Mouse (Mus musculus): ENCODE results near the gene Hip1r.

The Hip1r gene

DNA sequence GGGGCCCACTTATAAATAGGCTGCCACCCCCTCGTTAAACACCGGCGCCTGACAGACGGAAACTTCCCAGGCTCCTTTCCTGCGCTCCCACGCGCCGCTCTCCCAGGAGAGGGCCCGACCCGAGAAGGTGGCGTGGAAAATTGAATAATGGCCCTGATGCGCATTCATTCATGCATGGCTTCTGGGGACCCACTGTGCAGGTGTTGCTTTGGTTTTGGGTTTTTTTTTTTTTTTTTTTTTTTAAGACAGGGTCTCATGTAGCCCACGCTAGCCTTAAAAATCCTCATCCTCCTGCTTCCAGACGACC is 704 bp downstream of the Hip1r start:
- DNase-seq (ENCODE audit: low read depth): no peak

DNA sequence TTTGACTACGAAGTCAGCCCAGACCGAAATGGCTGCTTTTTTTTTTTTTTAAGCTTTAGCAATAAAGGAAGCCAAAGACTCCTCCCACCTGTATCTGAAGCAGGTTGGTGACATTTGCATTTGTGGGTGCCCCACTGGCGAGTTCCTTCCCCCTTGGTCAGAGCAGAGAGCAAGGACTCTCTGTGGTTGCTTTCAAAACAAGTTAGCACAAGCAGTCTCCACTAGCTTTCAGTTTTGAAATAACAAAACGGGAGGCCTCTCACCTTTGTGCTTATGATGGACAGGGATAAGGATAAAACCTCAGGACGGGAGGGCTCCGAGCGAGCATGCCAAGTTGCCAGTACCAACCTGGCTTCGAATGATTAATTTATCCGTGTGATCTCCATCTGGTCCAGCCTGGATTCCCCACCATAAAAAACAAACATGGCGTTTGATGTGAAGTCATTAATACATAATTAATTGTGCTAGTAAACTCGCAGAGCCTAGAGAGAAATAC is 1.2 kb downstream of the Hip1r start:
- no peak for DNase-seq (ENCODE audit: low read depth)

DNA sequence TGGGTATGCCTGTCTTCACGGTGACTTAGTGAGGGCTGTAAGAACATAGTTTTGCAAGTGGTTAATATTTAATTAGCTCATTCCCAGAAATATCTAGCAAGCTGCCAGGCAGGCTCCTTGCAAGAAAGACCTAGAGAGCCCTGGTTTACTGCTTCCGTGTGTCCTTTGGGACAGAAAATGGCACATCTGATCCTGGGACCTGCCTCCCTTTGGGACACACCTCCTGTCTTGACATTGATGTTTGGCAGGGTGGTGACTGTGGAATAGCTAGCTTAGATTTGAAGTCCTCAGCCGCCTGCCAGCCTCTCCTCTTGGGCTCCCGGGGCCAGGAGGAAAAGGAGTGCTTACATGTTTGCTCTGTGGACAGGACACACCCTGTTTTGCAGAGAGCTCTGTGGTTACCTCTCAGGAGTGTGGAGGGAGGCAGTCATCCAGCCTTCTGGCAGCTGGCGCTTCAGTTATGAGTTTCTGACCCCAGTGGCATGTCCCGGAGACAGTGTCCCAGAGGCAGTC is 2.3 kb downstream of the Hip1r start:
- no peak for DNase-seq (ENCODE audit: low read depth)

DNA sequence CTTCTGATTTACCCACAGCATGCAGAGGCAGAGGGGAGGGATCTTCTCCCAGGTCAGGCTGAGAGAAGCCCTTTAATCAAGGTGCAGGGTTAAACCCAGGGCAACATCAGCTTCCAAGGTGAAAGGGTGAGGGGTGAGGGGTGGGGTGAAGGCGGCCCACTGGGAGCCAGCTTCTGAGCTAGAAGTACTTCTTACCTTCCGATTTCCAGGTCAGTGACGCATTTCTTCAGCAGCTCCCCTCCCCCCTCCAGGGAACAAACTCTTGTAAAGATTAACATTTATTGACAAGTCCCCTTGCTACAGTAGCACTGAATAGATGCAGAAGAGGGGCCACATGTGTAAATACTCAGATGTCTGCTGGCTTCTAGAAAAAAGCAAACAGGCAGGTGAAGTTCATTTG is 3.8 kb downstream of the Hip1r start:
- no peak for DNase-seq (ENCODE audit: low read depth)

DNA sequence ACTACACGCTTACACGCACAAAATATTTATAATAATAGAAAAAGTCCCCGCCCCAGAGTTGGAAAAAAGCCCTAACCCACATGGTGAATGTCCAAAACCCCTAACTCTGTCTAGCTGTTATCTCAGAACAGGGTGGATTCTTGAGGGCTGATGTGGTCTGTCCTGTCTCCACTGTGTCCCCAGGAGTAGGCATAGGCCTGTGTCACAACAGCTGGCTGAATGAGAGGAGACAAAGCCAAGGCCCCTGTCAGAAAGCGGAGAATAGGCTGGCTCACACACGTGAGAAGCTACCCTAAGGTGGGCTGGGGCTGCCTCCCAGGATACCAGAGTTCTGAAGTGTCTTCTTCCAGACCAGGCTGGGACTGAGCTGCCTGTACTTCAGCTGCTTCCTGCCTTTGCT is 4.7 kb downstream of the Hip1r start:
- no peak for DNase-seq (ENCODE audit: low read depth)

DNA sequence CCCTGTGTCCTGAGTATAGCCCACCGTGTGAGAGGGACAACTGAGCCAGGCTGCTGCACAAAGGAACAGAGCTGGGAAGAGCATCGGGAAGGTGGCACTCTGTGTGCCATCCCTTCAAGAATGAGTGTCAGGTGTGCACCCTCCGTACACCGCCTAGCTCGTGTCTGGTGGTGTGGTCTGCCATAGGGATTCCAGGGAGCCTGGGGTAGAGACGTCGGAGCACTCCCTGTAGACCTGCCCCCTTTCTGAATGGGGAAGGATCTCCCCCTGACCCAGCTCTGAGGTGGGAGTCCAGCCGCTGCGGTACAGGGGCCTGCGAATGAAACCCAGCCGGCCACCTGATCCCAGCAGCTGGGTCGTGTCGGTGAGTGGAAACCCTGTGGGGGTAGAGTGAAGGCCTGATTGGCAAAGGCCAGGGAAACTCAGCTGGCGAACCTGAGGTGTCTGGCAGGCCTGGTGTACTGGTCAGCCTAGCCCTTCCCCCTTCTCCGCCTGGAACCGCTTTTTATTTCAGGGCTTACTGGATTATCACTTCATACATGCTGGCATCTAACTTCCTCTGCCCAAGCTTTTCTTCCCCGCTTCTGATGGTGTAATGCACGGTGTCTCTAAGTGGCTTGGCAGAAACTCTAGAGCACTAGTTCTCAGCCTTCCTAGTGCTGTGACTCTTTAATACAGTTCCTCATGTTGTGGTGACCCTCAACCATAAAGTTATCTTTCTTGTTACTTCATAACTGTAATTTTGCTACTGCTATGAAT is 6.0 kb downstream of the Hip1r start:
- no peak for DNase-seq (ENCODE audit: low read depth)

DNA sequence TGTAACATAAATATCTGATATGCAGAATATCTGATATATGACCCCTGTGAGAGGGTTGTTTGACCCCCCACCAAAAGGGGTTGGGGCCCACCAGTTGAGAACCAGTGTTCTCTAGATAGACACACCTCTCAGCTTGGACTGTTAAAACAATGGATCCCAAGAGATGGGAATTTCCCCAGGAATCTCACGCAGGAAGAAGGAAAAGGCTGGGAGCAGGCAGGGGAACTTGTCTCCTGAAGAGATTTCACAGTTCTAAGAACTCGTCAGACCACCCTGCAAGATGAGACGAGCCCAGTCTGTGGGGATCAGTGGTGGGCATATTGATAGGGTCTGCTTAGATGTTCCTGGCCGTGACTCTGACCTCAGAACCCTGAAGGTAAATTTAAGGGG is 6.5 kb downstream of the Hip1r start:
- no peak for DNase-seq (ENCODE audit: low read depth)

DNA sequence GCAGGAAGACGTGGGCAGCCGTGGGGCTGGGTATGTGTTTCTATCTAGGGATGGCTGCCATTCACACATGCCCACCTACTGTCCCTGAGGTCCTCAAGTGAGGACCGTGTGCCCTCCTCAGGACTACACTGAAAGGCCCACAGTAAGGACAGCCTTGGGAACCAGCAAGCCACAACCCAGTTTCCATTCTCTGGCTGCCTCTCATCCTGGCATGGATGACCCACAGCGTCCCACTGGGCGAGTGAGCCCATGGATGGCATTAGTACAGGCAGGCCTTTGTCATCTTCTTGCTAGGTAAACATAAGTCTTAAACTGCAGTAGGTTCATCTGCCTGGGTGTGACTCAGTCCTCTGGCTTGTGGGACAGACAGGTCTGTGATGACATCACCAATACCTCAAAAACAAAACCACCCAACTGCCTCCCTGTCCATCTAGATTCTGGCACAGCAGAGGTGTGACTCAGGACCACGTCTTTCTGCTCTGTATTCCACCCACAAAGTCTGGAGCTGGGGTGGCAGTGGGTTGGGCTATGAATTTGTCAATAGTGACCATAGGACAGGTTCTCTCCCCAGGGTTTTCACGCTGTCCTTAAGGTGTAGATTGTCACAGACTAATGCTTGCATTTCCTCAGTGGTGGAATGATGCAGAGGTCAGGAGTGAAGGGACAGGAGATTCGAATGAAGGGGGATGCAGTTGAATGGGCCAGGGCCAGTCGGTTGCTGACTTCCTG is 7.3 kb downstream of the Hip1r start:
- no peak for DNase-seq (ENCODE audit: low read depth)

DNA sequence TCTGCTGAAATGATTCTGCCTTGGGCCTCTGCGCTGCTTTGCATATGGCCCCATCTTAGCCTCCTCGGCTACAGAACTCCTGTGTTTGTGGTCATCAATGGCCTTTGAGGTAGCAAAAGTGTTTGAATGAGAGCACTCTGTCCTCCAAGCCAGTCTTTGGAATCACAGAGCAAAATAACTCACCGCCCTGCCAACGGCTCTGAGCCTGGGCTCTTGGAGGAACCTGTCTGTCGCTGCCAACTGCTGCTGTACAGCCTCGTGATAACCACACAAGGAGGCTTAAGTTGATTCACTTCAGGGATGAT is 7.8 kb downstream of the Hip1r start:
- no peak for DNase-seq (ENCODE audit: low read depth)

DNA sequence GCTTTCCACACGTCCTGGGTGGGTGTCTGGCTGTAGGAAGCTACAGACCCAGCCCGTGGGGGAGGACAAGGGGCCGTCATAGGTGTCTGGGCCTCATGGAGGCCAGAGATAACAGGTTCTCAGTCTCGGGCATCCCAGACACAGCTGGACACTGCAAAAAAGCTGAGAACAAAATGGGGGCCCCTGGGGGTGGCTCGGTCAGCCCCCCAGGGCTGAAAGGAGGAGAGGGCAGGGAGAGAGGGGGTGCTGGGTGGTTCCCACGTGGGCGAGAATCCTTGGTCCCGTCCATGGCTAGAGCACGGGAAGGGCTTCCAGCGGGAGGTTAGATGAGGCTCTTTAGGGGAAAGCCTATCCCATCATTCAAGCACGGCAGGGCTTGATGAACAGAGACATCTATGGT is 9.4 kb downstream of the Hip1r start:
- no peak for DNase-seq (ENCODE audit: low read depth)

DNA sequence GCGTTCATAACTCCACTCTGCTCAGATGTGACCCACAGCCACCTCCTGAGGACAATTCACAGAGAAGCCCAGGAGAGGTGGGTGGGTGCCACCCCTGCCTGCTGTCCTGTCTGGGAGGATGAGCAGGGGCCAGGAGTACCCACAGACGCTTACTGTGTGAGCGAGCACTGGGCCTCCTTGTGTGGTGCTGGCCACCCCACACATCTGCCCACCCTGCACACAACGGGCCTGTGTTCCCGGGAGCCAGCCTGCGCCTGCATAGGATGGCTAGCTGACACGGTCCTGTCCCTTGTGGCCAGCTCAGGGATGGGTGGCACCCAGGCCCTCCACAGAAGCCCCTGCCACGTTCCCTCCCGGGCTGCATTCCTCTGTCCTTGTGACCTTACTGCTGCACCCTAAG is 12.0 kb downstream of the Hip1r start:
- DNase-seq (ENCODE audit: low read depth): no peak

DNA sequence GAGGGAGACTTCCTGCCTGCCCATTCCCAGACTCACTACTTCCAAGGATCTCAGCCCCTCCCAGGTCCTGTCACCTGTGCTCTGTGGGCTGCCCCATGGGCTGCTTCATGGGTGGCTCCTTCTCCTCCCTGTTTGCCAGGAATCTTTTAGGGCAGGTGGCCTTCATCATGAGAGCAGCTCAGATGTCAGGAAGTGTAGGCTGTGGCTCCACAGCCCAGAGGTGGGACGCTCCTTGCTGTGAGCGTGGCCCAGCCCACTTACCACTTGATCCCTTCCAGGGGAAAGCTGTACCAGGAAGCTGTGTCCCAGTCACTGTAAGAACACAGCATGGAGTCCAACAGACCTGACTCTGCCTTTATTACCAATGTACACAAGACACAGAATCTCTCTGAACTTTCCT is 13.5 kb downstream of the Hip1r start:
- DNase-seq (ENCODE audit: low read depth): no peak

DNA sequence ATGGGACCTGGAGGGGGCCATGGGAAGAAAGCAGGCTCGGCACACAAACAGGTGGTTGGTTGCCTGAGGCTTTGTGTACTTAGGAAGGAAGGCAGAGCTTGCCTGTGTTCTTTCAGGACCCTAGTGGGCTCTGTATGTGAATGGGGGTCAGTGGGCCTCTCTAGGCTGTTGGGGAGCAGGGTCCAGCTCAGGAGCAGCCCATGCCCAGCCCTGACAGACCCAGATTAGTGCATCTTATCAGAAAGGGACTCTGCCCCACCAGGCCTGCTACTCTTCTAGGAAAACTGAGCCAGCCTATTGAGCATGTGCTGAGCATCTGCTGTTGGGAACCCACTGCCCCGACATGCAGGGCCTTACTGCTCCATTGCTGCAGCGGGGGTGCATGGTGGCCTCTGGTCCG is 14.1 kb downstream of the Hip1r start:
- DNase-seq (ENCODE audit: low read depth): no peak

DNA sequence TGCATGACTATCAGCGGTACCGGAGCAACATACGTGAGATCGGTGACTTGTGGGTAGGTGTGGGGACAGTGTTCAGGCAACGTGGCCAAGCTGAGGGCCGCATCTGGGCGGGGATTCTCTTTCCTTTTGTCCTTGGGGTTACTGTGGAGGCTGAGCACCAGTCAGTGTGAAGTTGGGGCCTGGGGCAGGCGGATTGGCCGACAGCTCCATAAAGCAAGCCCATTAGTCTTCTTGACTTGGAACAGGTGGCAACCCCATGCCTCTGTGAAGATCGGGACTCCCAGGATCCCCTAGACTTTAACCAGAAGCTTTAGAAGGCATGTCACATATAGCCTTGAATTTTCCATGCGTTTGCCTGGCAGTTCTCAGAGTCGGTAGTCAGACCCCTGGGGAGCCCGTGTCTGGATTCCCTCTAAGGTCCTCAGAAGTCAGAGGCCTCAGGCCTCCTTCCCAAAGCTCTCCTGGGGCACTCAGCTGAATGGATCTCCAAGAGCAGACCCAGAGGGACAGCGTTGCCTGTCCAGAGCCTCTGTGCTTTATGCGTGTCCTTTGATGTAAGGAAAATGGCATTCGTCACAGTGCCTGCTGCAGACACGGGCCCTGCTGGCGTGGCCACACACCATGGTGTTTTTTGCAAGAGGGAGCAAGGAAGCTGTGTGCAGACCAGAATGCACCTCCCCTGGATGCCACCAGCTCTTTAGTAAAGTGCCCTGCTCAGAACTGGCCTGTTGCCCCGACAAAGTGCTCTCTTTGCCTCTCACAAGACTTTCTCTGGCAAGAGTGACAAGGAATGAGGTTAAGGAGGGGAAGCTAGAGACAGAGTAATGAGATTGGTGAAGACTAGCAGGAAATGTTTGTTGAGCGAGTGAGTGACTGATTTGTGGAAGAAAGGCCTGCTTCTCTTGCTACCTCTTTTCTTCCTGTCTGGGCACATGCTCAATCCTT is 16.8 kb downstream of the Hip1r start:
- no peak for DNase-seq (ENCODE audit: low read depth)

DNA sequence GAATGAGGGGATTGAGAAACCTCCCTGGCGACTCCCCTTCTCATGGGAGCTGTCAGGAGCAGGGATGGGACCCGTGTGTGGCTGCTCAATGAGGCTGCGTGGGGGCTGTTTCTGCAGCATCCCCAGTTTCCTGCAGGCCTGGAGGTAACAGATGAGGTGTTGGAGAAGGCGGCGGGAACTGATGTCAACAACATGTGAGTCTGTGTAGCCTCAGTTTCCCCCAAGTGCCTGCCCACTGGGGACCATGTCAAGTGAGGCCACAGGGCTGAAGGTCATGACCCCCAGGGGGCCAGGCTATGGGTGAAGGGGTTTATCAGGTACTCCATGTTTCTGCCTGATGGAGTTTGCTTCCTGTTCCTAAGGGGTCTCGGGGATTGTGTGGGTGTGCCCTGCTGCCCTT is 17.9 kb downstream of the Hip1r start:
- no peak for DNase-seq (ENCODE audit: low read depth)

DNA sequence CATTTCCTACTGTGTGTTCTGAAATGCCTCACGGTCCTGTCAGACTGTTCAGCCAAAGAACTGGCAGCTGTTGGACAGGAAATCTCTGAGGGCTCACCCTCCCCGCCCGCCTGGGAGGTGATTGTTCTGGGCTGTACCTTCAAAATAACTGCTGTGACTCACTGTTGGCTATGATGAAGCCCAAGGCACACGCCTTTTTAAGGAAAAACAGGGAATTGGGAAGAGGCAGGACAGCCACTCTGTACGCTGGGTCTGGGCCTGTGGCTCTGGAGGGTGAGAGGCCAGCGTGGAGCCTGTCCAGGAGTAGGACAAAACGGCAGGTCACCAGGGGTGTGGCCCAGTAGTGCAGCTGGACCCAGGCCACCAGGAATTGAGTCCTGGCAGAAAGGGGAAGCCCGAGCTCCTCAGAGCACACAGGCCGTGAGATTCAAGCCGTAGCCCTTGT is 18.8 kb downstream of the Hip1r start:
- DNase-seq (ENCODE audit: low read depth): no peak

DNA sequence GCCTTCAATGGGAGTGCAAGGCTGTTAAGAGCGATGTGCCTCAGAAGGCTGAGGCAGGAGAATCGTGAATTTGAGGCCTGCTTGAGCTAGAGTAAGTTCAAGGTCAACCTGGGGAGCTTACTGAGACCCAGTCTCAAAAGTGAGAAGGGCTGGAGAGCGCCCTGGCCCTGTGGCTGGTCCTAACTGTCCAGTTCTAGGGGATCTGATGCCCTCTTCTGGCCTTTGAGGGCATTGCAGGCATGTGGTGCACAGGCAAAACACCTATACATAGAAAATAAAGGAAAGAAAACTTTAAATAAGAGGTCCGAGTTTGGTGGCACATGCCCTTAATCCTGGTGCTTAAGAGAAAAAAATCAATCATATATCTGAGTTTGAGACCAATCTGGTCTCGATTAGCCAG is 19.4 kb downstream of the Hip1r start:
- peak; percentile 67 for DNase-seq (ENCODE audit: low read depth)

DNA sequence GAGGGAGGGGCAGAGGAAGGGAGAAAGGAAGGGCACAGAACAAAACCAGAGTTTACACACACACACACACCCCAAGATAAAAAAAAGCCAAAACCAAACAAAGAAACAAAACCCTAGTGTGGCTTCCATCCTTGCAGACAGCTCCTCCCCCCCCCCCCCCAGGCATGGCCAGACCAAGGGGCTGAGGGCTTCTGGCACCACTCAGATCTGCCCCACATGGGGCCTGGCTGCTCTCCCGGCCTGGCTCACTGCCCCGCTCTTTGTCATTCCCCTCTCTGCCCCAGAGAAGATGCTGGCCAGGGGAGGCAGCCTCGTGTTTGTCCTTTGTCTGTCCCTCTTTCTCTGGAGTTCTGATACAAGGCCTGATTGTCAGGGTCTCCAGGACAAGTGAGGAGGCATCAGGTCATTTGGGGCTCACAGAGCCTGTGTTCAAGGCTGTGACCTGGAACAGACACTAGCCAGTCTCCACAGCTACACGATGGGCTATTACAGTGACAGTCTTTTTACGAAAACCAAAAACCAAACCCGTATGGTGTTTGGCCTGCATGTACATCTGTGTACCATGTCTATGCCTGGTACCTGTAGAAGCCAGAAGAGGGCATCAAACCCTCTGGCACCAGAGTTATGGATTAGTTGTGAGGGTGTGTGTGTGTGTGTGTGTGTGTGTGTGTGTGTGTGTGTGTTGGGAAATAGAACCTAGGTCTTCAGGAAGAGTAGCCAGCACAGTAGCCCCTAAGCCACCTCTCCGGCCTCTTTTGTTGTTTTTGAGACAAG is 20.0 kb downstream of the Hip1r start:
- no peak for DNase-seq (ENCODE audit: low read depth)

DNA sequence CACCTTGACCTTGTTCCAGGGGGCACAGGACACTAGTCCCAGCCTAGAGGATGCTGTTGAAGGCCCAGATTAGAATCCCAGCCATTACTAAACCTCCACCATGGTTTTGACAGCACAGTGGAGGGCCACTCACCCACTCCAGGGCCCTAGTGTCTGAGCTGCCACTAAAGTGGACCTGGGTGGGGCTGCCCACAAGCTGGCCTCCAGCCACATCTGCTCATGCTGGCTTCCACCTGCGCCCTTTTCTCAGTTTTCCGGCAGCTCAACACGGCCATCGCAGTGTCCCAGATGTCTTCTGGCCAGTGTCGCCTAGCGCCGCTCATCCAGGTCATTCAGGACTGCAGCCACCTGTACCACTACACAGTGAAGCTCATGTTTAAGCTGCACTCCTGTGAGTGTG is 21.0 kb downstream of the Hip1r start:
- no peak for DNase-seq (ENCODE audit: low read depth)

DNA sequence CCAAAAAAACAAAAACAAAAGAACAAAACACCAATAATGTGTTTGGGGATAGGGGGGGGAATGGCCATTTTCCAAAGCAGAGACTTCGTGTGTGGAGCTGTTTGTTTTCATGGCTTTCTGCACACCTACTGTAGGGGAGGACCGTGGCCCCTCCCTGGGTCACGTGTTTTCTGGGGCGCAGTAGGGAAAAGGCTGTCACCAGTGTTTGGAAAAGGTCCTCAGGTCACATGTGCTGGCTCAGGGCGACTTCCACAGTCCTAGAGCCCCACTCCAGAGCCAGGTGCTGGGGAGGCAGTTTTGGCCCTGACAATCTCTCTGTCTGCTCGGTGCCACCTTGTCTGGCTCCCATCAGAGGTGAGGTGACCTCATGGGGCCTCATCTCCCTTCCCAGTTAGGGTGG is 22.0 kb downstream of the Hip1r start:
- no peak for DNase-seq (ENCODE audit: low read depth)

DNA sequence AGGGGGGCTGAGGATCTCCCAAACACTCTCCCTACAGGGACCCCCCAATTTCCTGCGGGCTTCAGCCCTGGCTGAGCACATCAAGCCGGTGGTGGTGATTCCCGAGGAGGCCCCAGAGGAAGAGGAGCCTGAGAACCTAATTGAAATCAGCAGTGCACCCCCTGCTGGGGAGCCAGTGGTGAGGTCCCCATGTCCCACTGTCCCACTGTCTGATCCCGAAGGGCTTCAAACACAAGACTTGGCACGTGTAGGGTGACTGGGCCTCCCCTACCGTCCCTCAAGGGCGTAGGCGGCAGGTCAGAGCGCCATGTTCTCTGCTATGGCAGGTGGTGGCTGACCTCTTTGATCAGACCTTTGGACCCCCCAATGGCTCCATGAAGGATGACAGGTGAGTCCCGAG is 22.8 kb downstream of the Hip1r start:
- no peak for DNase-seq (ENCODE audit: low read depth)

DNA sequence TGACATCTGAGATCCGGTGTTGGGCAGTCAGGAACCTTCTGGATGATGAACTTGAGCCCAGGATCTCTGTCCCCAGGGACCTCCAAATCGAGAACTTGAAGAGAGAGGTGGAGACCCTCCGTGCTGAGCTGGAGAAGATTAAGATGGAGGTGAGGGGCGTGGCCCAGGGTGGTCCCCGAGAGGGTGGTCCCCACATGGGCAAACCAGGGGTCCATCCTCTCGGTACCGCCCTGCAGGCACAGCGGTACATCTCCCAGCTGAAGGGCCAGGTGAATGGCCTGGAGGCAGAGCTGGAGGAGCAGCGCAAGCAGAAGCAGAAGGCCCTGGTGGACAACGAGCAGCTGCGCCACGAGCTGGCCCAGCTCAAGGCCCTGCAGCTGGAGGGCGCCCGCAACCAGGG is 23.3 kb downstream of the Hip1r start:
- DNase-seq (ENCODE audit: low read depth): no peak
